Mouse (Mus musculus) layer of hippocampus, postnatal 36 days (tissue): ENCODE data around the gene F10. TPM values are rescaled to one million over a fixed set of nuclear protein-coding genes. Genes with fewer than 3 reads are reported as not detected.
A peak's percentile ranks its signal among the peaks of the same experiment; 100 is the strongest.
"Not testable (repeated sequence)": the region's sequence is repeated elsewhere in the genome, so short reads cannot be mapped to it uniquely, and the experiment has no call there.

Experiments used
- DNase-seq, 2 experiments: peaks; one replicate each; pipeline ENCODE4 v3.0.0; 2022
- total RNA-seq, 2 experiments: library from RNA; stranded (reverse); gene quantifications; 2 replicates each; pipeline ENCODE4 v1.2.3; 2021

F10 gene
- total RNA-seq, 2 experiments from 2014 or later, result not detected

GRCm38 (mm10) chr8:13063112-13063511 lies 26.0 kb downstream of the F10 start:
- DNase-seq, result no peak

- DNase-seq, result no peak
Observed at GRCm38 (mm10) chr8:13073255-13073654, 36.1 kb downstream of the F10 start.

DNA sequence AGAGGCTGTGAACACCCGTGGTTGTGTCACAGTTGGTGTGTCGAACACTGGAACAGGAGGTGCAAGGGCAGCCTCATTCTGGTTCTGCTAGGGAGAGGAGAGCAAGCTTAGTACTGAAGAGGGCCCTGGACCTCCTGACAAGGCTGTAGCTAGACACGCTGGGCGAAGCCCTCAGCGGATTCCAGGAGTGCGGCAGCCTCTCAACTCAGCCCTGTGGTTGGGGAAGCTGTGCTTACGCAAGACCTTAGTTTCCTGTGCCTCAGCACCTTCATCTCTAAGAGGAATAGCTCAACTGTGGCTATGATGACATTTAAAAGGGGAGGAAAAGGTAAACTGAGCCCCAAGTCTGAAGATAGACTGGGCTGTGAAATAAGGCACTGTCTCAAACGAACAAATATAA lies 37.9 kb downstream of the F10 start:
- DNase-seq, result no peak

GRCm38 (mm10) chr8:13075579-13075978 lies 38.5 kb downstream of the F10 start:
- not testable (repeated sequence) for DNase-seq

GRCm38 (mm10) chr8:13077542-13077941 lies 40.4 kb downstream of the F10 start:
- DNase-seq, result no peak

- DNase-seq, result peak; percentile 91
Observed at GRCm38 (mm10) chr8:13104691-13105086, 67.6 kb downstream of the F10 start.

- DNase-seq, result peak; percentile 95 to 96
Observed at GRCm38 (mm10) chr8:13105087-13105881, 68.2 kb downstream of the F10 start, which contains the start of the genes Pcid2 and Cul4a. Gene Pcid2, minus strand, starts transcription at chr8:13105459. Gene Cul4a, plus strand, starts transcription at chr8:13105621.

DNA sequence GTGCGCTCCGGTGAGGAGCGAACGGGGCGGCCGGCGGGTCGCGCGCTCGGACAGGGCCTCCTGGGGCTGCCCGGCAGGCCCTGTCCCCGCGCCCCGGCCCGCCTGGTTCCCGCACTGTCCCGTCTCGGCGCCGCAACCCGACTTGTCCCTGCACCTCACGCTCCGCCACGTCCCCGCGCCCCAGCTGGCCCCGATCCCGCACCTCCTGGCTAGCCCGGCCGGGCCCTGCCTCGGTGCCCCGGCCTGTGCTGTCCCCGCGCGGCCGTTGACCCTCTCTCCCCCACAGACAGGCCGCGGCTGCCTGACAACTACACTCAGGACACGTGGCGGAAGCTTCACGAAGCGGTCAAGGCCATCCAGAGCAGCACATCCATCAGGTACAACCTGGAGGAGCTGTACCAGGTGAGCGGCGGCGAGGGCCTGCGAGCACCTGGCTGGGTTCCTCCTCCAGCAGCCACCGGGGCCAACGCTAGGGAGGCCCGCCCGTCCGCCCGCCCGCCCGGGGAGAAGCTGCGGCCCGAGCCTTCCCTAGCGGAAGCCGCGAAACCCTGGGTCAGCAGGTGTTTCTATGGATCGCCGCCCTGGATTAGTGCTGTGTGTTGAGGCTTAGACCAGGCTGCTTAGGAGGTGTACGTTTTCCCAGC lies 68.9 kb downstream of the F10 start:
- DNase-seq, result peak in 1 of 2 experiments; percentile 23

Other genes with a start within 250 kb of the F10 start
- 100 to 1,000 TPM; 224 to 268 TPM for gene Mcf2l, start 163.5 kb upstream of the F10 start, total RNA-seq
- under 1 TPM in 1 of 2 experiments, not detected in 1; 0.17 TPM for gene F7, start 11.3 kb upstream of the F10 start, total RNA-seq
- not detected for gene Proz, start 23.6 kb downstream of the F10 start, total RNA-seq
- 10 to 100 TPM; 27.1 to 27.3 TPM for gene Pcid2, start 68.2 kb downstream of the F10 start, total RNA-seq
- gene Cul4a, start 68.3 kb downstream of the F10 start, total RNA-seq, result 10 to 100 TPM; 59.1 to 66.8 TPM
- 100 to 1,000 TPM; 267 to 270 TPM for gene Lamp1, start 121.9 kb downstream of the F10 start, total RNA-seq
- 1 to 10 TPM; 3.2 to 3.4 TPM for gene Grtp1, start 163.3 kb downstream of the F10 start, total RNA-seq
- 1 to 10 TPM in 1 of 2 experiments, under 1 TPM in 1; 0.27 to 1.3 TPM for gene Adprhl1, start 216.9 kb downstream of the F10 start, total RNA-seq